Mouse (Mus musculus): Measurements from ENCODE around the gene Metap1. TPM values are rescaled to one million over a fixed set of nuclear protein-coding genes. Genes with fewer than 3 reads are reported as not detected.
"Not testable (repeated sequence)": the region's sequence is repeated elsewhere in the genome, so short reads cannot be mapped to it uniquely, and the experiment has no call there.

Metap1 gene
- polyA plus RNA-seq, 1 experiment = 21.0 TPM

DNA sequence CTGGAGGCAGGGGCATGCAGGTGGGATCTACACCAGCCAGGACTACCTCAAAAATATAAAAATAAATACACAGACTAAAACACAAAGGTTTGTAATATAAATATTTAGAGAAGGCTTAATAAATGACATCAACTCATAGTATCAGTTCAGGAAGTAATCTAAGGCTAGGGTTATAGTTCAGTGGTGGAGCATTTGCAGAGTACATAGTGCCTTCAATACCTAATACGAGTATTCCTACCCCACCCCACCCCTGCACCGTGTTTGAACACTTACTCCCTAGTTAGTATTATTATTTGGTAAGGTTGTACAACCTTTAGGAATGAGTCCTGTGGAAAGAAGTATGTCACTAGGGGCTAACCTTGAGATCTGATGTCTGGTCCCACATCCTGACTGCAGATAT lies 6.1 kb downstream of the Metap1 start:
- 0 out of 2 replicates have a peak, but pooled peaks cover 2% of the 10 kb centered on the region for H3K4me1 ChIP-seq (ENCODE audit: control insufficient read depth, insufficient read depth, insufficient read length, low read length)
- H3K27ac ChIP-seq (replicated peaks; ENCODE audit: low read depth, low read length) = no peak overlapping the region
- H3K4me3 ChIP-seq (ENCODE audit: insufficient read depth, low read depth, low read length) = no peak overlapping the region

DNA sequence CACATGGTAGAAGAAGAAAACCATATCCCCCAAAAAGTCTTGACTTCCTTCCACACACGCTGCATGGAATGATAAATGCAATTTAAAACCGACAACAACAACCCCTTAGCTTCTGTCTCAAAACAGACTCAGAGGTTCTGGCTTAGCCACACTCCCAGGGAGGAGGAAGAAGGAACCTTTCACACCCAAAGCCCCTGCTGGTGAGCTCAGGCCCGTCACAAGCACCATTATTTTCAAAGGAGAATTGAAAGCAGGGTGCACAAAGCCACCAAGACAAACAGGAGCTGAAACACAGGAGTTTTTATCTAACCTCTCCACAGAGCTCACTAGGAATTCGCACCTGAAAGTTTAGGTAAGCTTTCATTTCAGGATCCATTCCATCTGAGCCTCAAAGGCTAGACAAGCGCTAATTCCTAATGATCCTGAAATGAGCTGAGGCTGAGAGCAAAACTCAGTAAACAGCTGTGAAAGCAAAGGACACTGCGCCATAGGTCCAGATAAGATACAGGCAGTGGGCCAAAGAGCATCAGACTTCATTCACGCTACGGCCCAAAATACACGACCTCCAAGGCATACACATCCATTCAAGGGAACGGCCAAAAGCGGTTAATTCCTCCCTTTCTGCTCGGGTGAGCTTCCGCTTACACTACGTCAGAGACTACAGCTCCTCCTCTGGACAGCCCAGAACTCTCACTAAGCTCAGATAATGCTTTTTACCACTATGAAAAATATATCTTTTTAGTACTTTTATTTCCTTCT lies 7.6 kb downstream of the Metap1 start:
- Histone ChIP-seq H3K4me3 (ENCODE audit: insufficient read depth, low read depth, low read length) (no peak overlapping the region), H3K4me1 (ENCODE audit: control insufficient read depth, insufficient read depth, insufficient read length, low read length) (0 out of 2 replicates have a peak, but pooled peaks cover 2% of the 10 kb centered on the region), H3K27ac (replicated peaks; ENCODE audit: low read depth, low read length) (no peak overlapping the region)

DNA sequence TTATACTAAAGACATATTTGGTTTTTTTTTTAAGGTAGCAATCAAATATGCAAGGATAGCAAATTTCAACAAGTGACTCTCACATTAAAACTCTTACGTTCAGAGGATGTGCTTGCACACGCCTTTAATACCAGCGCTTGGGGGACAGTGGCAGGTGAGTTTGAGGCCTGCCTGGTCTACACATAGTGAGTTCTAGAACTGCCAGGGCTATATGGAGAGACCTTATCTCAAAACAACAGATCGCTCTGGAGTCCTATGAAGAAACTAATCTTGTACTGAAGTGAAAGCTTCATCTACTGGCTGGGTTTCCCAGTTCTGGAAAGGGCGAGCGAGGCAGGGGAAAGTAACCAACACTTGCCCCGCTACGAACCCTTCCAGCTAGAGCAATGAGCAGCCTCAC lies 9.8 kb downstream of the Metap1 start:
- no peak overlapping the region for H3K4me3 ChIP-seq (ENCODE audit: insufficient read depth, low read depth, low read length)
- H3K27ac ChIP-seq (replicated peaks; ENCODE audit: low read depth, low read length) = no peak overlapping the region
- 0 out of 2 replicates have a peak, but pooled peaks cover 2% of the 10 kb centered on the region for H3K4me1 ChIP-seq (ENCODE audit: control insufficient read depth, insufficient read depth, insufficient read length, low read length)

DNA sequence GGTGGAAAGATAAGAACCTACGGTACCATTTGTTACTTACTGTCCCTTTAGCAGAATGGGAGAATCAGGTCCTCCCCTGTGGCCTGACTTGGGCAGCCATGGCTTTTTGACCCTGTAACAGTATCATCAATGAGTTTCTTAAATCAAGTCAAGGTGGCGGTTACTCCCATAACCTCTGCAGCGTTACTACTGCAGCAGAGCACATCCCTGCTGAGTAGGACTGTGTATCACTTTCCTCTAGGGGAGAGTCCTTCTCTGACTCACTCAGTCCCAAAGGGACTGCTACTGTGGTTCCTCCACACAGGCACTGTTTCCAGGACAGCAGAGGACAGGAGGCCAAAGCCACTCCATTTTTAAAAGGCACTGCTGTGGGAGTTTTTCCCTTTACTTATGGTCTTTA lies 18.2 kb downstream of the Metap1 start:
- no peaks in the 10 kb centered on the region for H3K4me1 ChIP-seq (ENCODE audit: control insufficient read depth, insufficient read depth, insufficient read length, low read length)
- no peak overlapping the region for H3K4me3 ChIP-seq (ENCODE audit: insufficient read depth, low read depth, low read length)
- no peak overlapping the region for H3K27ac ChIP-seq (replicated peaks; ENCODE audit: low read depth, low read length)

DNA sequence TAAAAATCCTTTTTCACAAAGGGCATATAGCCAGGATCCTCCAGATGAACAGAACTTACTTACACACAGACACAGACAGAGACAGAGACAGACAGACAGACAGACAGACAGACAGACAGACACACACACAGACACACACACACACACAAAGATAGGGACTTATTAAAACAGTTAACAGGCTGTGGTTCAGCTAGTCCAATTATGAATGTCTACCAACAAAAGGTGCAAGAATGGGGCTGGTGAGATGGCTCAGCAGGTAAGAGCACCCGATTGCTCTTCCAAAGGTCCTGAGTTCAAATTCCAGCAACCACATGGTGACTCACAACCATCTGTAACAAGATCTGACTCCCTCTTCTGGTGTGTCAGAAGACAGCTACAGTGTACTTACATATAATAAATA lies 22.7 kb downstream of the Metap1 start:
- H3K4me3 ChIP-seq (ENCODE audit: insufficient read depth, low read depth, low read length); H3K4me1 ChIP-seq (ENCODE audit: control insufficient read depth, insufficient read depth, insufficient read length, low read length); H3K27ac ChIP-seq (replicated peaks; ENCODE audit: low read depth, low read length): not testable (repeated sequence)

DNA sequence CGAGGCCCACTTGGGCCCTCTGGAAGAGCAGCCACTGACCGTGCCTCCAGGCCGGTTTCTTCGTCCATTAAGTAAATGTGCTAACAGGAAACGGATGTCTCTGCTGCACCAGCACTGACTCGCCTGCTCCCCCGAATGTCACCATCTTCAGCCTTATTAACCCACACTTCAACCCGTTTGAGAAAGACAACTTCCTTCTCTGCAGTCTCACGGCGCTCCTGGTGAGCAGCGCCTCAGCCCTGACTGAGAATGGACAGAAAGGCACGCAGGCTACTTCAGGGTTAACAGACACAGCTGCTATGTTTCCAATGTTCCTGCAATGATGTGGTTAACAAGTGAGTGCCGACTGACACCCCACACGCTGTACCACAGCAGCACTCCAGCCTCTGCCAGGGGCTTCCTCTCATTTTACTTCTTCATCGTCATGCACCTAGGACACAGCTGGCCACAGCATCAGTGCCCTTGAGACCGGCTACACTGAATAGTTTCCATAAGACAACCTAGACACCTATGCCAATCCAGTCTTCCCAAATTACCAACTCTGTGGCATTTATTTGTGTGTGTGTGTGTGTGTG lies 24.7 kb downstream of the Metap1 start:
- H3K4me3 ChIP-seq (ENCODE audit: insufficient read depth, low read depth, low read length) = no peak overlapping the region
- H3K27ac ChIP-seq (replicated peaks; ENCODE audit: low read depth, low read length) = no peak overlapping the region
- no peaks in the 10 kb centered on the region for H3K4me1 ChIP-seq (ENCODE audit: control insufficient read depth, insufficient read depth, insufficient read length, low read length)

DNA sequence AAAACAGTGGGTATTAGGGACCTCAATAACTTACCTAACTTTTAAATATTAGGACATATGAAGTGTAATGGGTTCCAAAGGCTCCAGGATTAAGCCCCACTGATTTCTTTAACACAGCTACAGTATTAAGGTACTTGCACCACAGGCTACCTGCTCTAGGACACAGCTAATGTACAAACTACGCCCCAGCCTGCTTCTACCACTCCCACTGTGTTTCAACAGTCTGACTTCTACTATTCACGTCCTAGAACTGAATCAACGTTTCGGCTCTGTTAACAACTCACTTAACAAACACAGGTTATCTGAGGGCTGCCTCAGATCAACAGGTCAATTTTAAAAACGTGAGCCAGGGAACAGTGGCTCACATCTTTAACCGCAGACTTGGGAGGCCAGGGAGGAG lies 25.5 kb downstream of the Metap1 start:
- Histone ChIP-seq H3K4me1 (ENCODE audit: control insufficient read depth, insufficient read depth, insufficient read length, low read length) (no peaks in the 10 kb centered on the region), H3K27ac (replicated peaks; ENCODE audit: low read depth, low read length) (no peak overlapping the region), H3K4me3 (ENCODE audit: insufficient read depth, low read depth, low read length) (no peak overlapping the region)

GRCm38 (mm10) chr3:138463137-138463536 lies 26.2 kb downstream of the Metap1 start:
- Histone ChIP-seq H3K27ac (replicated peaks; ENCODE audit: low read depth, low read length) (no peak overlapping the region), H3K4me1 (ENCODE audit: control insufficient read depth, insufficient read depth, insufficient read length, low read length) (no peaks in the 10 kb centered on the region), H3K4me3 (ENCODE audit: insufficient read depth, low read depth, low read length) (no peak overlapping the region)

GRCm38 (mm10) chr3:138461832-138462231 lies 27.5 kb downstream of the Metap1 start:
- H3K4me3 ChIP-seq (ENCODE audit: insufficient read depth, low read depth, low read length) = no peak overlapping the region
- H3K27ac ChIP-seq (replicated peaks; ENCODE audit: low read depth, low read length) = no peak overlapping the region
- no peaks in the 10 kb centered on the region for H3K4me1 ChIP-seq (ENCODE audit: control insufficient read depth, insufficient read depth, insufficient read length, low read length)

- H3K4me3 ChIP-seq (ENCODE audit: insufficient read depth, low read depth, low read length) = no peak overlapping the region
- no peak overlapping the region for H3K27ac ChIP-seq (replicated peaks; ENCODE audit: low read depth, low read length)
- H3K4me1 ChIP-seq (ENCODE audit: control insufficient read depth, insufficient read depth, insufficient read length, low read length) = no peaks in the 10 kb centered on the region
Observed at GRCm38 (mm10) chr3:138460260-138460659, 29.1 kb downstream of the Metap1 start.

- Histone ChIP-seq H3K4me3 (ENCODE audit: insufficient read depth, low read depth, low read length) (no peak overlapping the region), H3K27ac (replicated peaks; ENCODE audit: low read depth, low read length) (no peak overlapping the region), H3K4me1 (ENCODE audit: control insufficient read depth, insufficient read depth, insufficient read length, low read length) (no peaks in the 10 kb centered on the region)
Observed at GRCm38 (mm10) chr3:138458441-138458840, 30.9 kb downstream of the Metap1 start.

GRCm38 (mm10) chr3:138454711-138455435 lies 34.4 kb downstream of the Metap1 start:
- Histone ChIP-seq H3K4me3 (ENCODE audit: insufficient read depth, low read depth, low read length) (no peak overlapping the region), H3K4me1 (ENCODE audit: control insufficient read depth, insufficient read depth, insufficient read length, low read length) (no peaks in the 10 kb centered on the region), H3K27ac (replicated peaks; ENCODE audit: low read depth, low read length) (no peak overlapping the region)

- Histone ChIP-seq H3K4me1 (ENCODE audit: control insufficient read depth, insufficient read depth, insufficient read length, low read length) (no peaks in the 10 kb centered on the region), H3K27ac (replicated peaks; ENCODE audit: low read depth, low read length) (no peak overlapping the region), H3K4me3 (ENCODE audit: insufficient read depth, low read depth, low read length) (no peak overlapping the region)
Observed at GRCm38 (mm10) chr3:138454234-138454633, 35.1 kb downstream of the Metap1 start.

- Histone ChIP-seq H3K4me3 (ENCODE audit: insufficient read depth, low read depth, low read length) (no peak overlapping the region), H3K4me1 (ENCODE audit: control insufficient read depth, insufficient read depth, insufficient read length, low read length) (no peaks in the 10 kb centered on the region), H3K27ac (replicated peaks; ENCODE audit: low read depth, low read length) (no peak overlapping the region)
Observed at GRCm38 (mm10) chr3:138452169-138452568, 37.1 kb downstream of the Metap1 start.

- Histone ChIP-seq H3K4me1 (ENCODE audit: control insufficient read depth, insufficient read depth, insufficient read length, low read length) (peaks cover 3% of the 10 kb centered on the region; the same call in 1 of the 2 replicates), H3K27ac (replicated peaks; ENCODE audit: low read depth, low read length) (no peak overlapping the region), H3K4me3 (ENCODE audit: insufficient read depth, low read depth, low read length) (no peak overlapping the region)
Observed at GRCm38 (mm10) chr3:138448077-138448860, 41.0 kb downstream of the Metap1 start.

Data from brown adipose tissue, adult 24 weeks (tissue).